8 mouse cellular contexts compared by ENCODE assay signal in the genomic region with DNA sequence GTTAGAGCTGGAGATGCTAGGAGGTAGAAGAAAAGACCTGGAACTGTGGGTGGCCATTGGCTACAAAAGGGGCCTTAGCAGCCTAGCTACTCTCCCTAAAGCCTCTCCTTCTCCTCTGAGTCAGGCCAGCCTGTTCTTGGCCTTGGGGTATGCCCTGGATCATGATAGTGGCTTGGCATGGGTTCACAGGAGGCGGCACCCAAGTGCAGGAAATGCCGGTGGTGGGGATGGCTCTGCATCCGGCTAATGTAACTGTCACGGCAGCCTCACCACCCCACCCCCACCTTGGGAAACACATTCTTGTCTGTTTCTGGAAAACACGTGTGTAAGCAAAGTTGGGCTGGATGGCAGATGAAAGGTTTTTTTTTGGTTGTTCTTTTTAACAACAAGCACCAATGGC.
DNase-seq lines count a peak whose midpoint lies in the region; ATAC-seq and TF ChIP-seq lines count a peak whose summit lies in the region.

No protein-coding gene starts in this region.

- H3K9ac ChIP-seq in intestine, embryonic 16.5 days (ENCODE audit: low read depth, low read length) = no peak overlapping the region
- no peak overlapping the region for H3K9ac ChIP-seq in midbrain, embryonic 15.5 days

- H3K79me2 ChIP-seq in myocyte (ENCODE audit: control insufficient read depth, insufficient read depth) = no peaks in the 10 kb centered on the region

- no peak for ATAC-seq in intestine, embryonic 16.5 days
- ATAC-seq in midbrain, embryonic 15.5 days (replicated peaks) = no peak

- H3K9me3 ChIP-seq in embryonic facial prominence, embryonic 10.5 days = no peaks in the 10 kb centered on the region
- H3K9me3 ChIP-seq in intestine, embryonic 16.5 days (ENCODE audit: control insufficient read depth, low read length) = no peaks in the 10 kb centered on the region
- H3K9me3 ChIP-seq in midbrain, embryonic 15.5 days = no peaks in the 10 kb centered on the region

- H3K27ac ChIP-seq in embryonic facial prominence, embryonic 10.5 days (replicated peaks) = peak overlapping the region; percentile 19; the same call in 1 of the 2 replicates
- H3K27ac ChIP-seq in intestine, embryonic 16.5 days (ENCODE audit: low read length) = peak overlapping the region; percentile 18; the same call in 1 of the 2 replicates
- no peak overlapping the region for H3K27ac ChIP-seq in midbrain, embryonic 15.5 days

- intact Hi-C loops in left cerebral cortex, postnatal 4 days (cut with DNase I) = no loop called here
- intact Hi-C loops in left cerebral cortex, postnatal 36 days (cut with DNase I) = no loop called here

- H3K27me3 ChIP-seq in embryonic facial prominence, embryonic 10.5 days (replicated peaks; ENCODE audit: low read depth, poor library complexity, severe bottlenecking) = 0 out of 2 replicates have a peak, but pooled peaks cover 27% of the 10 kb centered on the region
- no peaks in the 10 kb centered on the region for H3K27me3 ChIP-seq in intestine, embryonic 16.5 days (replicated peaks; ENCODE audit: control insufficient read depth, insufficient read depth, low read length)
- H3K27me3 ChIP-seq in myocyte (ENCODE audit: control insufficient read depth, insufficient read depth, insufficient read length) = no peaks in the 10 kb centered on the region
- H3K27me3 ChIP-seq in midbrain, embryonic 15.5 days (replicated peaks) = peaks cover 5% of the 10 kb centered on the region; the same call in 1 of the 2 replicates

- no peak overlapping the region for H3ac ChIP-seq in myocyte (ENCODE audit: control insufficient read depth, insufficient read length)

- H3K4me3 ChIP-seq in embryonic facial prominence, embryonic 10.5 days = no peak overlapping the region
- H3K4me3 ChIP-seq in intestine, embryonic 16.5 days (ENCODE audit: low read length) = no peak overlapping the region
- H3K4me3 ChIP-seq in myocyte = no peak overlapping the region
- H3K4me3 ChIP-seq in midbrain, embryonic 15.5 days = no peak overlapping the region

- peaks cover 21% of the 10 kb centered on the region for H3K4me1 ChIP-seq in embryonic facial prominence, embryonic 10.5 days
- peaks cover 5% of the 10 kb centered on the region for H3K4me1 ChIP-seq in intestine, embryonic 16.5 days (ENCODE audit: control insufficient read depth, insufficient read depth, low read length)
- H3K4me1 ChIP-seq in midbrain, embryonic 15.5 days = no peaks in the 10 kb centered on the region

- TF ChIP-seq POLR2A in myocyte (IDR thresholded peaks at IDR 0.05; ENCODE audit: insufficient read length, low read depth) = no peak

- H3K4me2 ChIP-seq in intestine, embryonic 16.5 days (ENCODE audit: low read depth, low read length) = no peak overlapping the region
- H3K4me2 ChIP-seq in myocyte (ENCODE audit: low read depth) = peak overlapping the region; percentile 56
- H3K4me2 ChIP-seq in midbrain, embryonic 15.5 days = no peak overlapping the region

- no peaks in the 10 kb centered on the region for H3K36me3 ChIP-seq in embryonic facial prominence, embryonic 10.5 days (replicated peaks)
- no peaks in the 10 kb centered on the region for H3K36me3 ChIP-seq in intestine, embryonic 16.5 days (ENCODE audit: control insufficient read depth, insufficient read depth, low read length)
- no peaks in the 10 kb centered on the region for H3K36me3 ChIP-seq in myocyte (ENCODE audit: control insufficient read depth, insufficient read depth)
- no peaks in the 10 kb centered on the region for H3K36me3 ChIP-seq in midbrain, embryonic 15.5 days (replicated peaks)

- 52% methylated on average over 5 of the region's 5 CpGs for WGBS in embryonic facial prominence, embryonic 10.5 days
- WGBS in intestine, embryonic 16.5 days = 38% methylated on average over 5 of the region's 5 CpGs
- WGBS in midbrain, embryonic 15.5 days = 80% methylated on average over 5 of the region's 5 CpGs

- peak; percentile 2 for DNase-seq in left cerebral cortex, postnatal 4 days
- DNase-seq in left cerebral cortex, postnatal 36 days (ENCODE audit: low spot score in 2 of 2) = no peak
- peak; percentile 33 for DNase-seq in embryonic facial prominence, embryonic 10.5 days (ENCODE audit: low spot score)
- DNase-seq in retina, postnatal 1 day = no peak
- DNase-seq in layer of hippocampus, adult 9-10 months (ENCODE audit: low spot score) = no peak

TF ChIP-seq in myocyte, 11 proteins besides CTCF, POLR2A, EP300 and RAD21:
- TF ChIP-seq MYOD1 (IDR thresholded peaks at IDR 0.05; ENCODE audit: control insufficient read depth in 1 of 3, insufficient read length in 2 of 3, low read depth in 2 of 3) (no peak), REST (IDR thresholded peaks at IDR 0.05; ENCODE audit: insufficient read depth, insufficient read length) (no peak), TCF12 (IDR thresholded peaks at IDR 0.05; ENCODE audit: insufficient read depth, poor library complexity, severe bottlenecking) (no peak), E2F4 (IDR thresholded peaks at IDR 0.05; ENCODE audit: insufficient read depth) (no peak), MYOG (IDR thresholded peaks at IDR 0.05; ENCODE audit: control insufficient read depth in 1 of 3, insufficient read depth in 1 of 3, insufficient read length in 2 of 3, low read depth in 2 of 3) (no peak), MAX (IDR thresholded peaks at IDR 0.05; ENCODE audit: low read depth) (no peak), POLR2AphosphoS2 (IDR thresholded peaks at IDR 0.05; ENCODE audit: insufficient read length, low read depth) (no peak), TCF3 (IDR thresholded peaks at IDR 0.05; ENCODE audit: insufficient read length, low read depth) (no peak), CEBPB (IDR thresholded peaks at IDR 0.05; ENCODE audit: insufficient read depth, poor library complexity, severe bottlenecking) (no peak), USF1 (IDR thresholded peaks at IDR 0.05; ENCODE audit: low read depth) (no peak), SRF (IDR thresholded peaks at IDR 0.05; ENCODE audit: control insufficient read depth, insufficient read length, low read depth) (no peak)
TF ChIP-seq in myocyte: peak in this region for 0.

Comparison
In these comparisons a context has a peak if more than half of its experiments do, and no peak if none do; other contexts are left out.
1. DNase-seq: peak in left cerebral cortex, postnatal 4 days (single experiment) and embryonic facial prominence, embryonic 10.5 days (single experiment); none in left cerebral cortex, postnatal 36 days (0 of 2), retina, postnatal 1 day (single experiment) and layer of hippocampus, adult 9-10 months (single experiment).